Mouse (Mus musculus) ES-Bruce4 (cell line): Measurements from ENCODE around the gene Rybp. TPM values are rescaled to one million over a fixed set of nuclear protein-coding genes. Genes with fewer than 3 reads are reported as not detected.

Source experiments
- H3K27ac ChIP-seq: 2 replicates; pipeline ENCODE4 v1.5.1; 2012; ENCODE audit warnings: low read length, inconsistent platforms; ENCODE audit not compliant: insufficient read depth
- H3K27me3 ChIP-seq: 2 replicates; pipeline ENCODE4 v1.6.1; 2012; ENCODE audit warnings: mild to moderate bottlenecking, low read length, inconsistent platforms; ENCODE audit not compliant: control insufficient read depth, poor library complexity, insufficient read depth, severe bottlenecking
- H3K36me3 ChIP-seq: 2 replicates; pipeline ENCODE4 v1.6.1; 2012; ENCODE audit warnings: inconsistent platforms, mild to moderate bottlenecking, low read length, moderate library complexity; ENCODE audit not compliant: control insufficient read depth, poor library complexity, insufficient read depth, severe bottlenecking
- H3K4me1 ChIP-seq: one replicate; pipeline ENCODE4 v1.8.1; 2011; ENCODE audit warnings: low read length; ENCODE audit not compliant: control insufficient read depth, insufficient read depth
- H3K4me3 ChIP-seq: 2 replicates; pipeline ENCODE4 v1.5.1; 2011; ENCODE audit warnings: low read depth, mild to moderate bottlenecking, low read length
- H3K9ac ChIP-seq: 2 replicates; pipeline ENCODE4 v1.6.1; 2012; ENCODE audit warnings: low read depth, mild to moderate bottlenecking, inconsistent platforms; ENCODE audit not compliant: poor library complexity, severe bottlenecking
- H3K9me3 ChIP-seq: replicated peaks from 2 replicates; pipeline ENCODE4 v1.6.1; 2012; ENCODE audit warnings: mild to moderate bottlenecking, low read length, inconsistent platforms; ENCODE audit not compliant: control insufficient read depth, poor library complexity, insufficient read depth, severe bottlenecking
- CTCF ChIP-seq: IDR thresholded peaks from one replicate; pipeline ENCODE4 v1.8.1; 2011; ENCODE audit warnings: low read depth, low read length
- EP300 ChIP-seq: IDR thresholded peaks from 2 replicates; pipeline ENCODE4 v1.6.1; 2011; ENCODE audit warnings: low read depth, low read length; ENCODE audit not compliant: insufficient read depth
- POLR2A ChIP-seq: IDR thresholded peaks from one replicate; pipeline ENCODE4 v1.8.1; 2011; ENCODE audit warnings: low read length; ENCODE audit not compliant: insufficient read depth
- polyA plus RNA-seq: library from polyadenylated mRNA; stranded (reverse); fragments of >200 nt; gene quantifications from 2 replicates; pipeline ENCODE4 v1.2.4, GENCODE M21; 2011; ENCODE audit warnings: low read depth; ENCODE audit not compliant: missing spikeins, insufficient read depth, insufficient read length

Rybp gene
- polyA plus RNA-seq, 1 experiment: 124 TPM

GRCm38 (mm10) chr6:100314201-100314600 is 26.9 kb upstream of the Rybp start:
- no peak overlapping the region for H3K27ac ChIP-seq
- H3K9ac ChIP-seq: no peak overlapping the region
- no peaks in the 10 kb centered on the region for H3K4me1 ChIP-seq
- no peaks in the 10 kb centered on the region for H3K27me3 ChIP-seq
- H3K36me3 ChIP-seq: no peaks in the 10 kb centered on the region
- TF ChIP-seq EP300 (no peak), CTCF (no peak), POLR2A (no peak)
- H3K4me3 ChIP-seq: no peak overlapping the region
- H3K9me3 ChIP-seq: no peaks in the 10 kb centered on the region

GRCm38 (mm10) chr6:100311167-100311566 is 23.9 kb upstream of the Rybp start:
- H3K27me3 ChIP-seq: no peaks in the 10 kb centered on the region
- H3K9ac ChIP-seq: no peak overlapping the region
- no peaks in the 10 kb centered on the region for H3K36me3 ChIP-seq
- no peaks in the 10 kb centered on the region for H3K4me1 ChIP-seq
- H3K4me3 ChIP-seq: no peak overlapping the region
- H3K27ac ChIP-seq: no peak overlapping the region
- H3K9me3 ChIP-seq: no peaks in the 10 kb centered on the region
- TF ChIP-seq EP300 (no peak), POLR2A (no peak), CTCF (no peak)

GRCm38 (mm10) chr6:100304831-100305230 is 17.5 kb upstream of the Rybp start:
- Histone ChIP-seq H3K9me3 (no peaks in the 10 kb centered on the region), H3K9ac (no peak overlapping the region), H3K4me1 (no peaks in the 10 kb centered on the region), H3K27me3 (no peaks in the 10 kb centered on the region), H3K4me3 (no peak overlapping the region), H3K27ac (no peak overlapping the region), H3K36me3 (no peaks in the 10 kb centered on the region)
- TF ChIP-seq EP300 (no peak), POLR2A (no peak), CTCF (no peak)

DNA sequence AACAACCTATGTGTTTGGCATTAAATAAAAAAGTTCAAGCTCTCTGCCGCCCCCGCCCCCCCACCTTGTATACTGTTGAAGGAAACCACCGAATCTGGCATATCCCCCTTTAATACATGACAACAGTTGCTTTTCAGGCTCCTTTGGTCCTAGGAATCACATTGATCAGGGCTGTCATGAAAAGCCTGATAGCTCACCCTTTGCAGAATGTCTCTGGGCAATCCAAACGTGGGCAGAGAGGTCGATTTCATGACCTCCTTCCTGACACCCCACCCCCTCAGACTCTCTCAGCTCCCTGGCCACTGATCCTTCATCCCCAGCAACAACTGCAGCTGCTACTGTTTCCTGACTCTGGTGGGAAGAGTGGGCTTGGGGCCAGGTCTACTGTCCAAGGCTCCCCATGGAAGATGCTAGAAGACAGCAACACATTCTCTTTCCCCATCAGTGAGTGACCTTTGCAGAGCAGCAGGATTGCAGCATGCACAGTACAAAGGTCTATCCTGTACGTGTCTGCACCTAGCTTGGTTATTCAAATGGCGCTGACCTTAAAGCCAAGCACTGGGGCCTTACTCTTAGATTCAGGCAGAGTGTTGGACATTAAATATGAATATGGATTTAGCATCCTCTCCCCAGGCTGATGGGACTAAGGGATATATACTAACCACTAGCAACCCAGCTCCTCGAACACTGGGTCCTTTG is 14.3 kb upstream of the Rybp start:
- no peak overlapping the region for H3K27ac ChIP-seq
- H3K36me3 ChIP-seq: no peaks in the 10 kb centered on the region
- no peak overlapping the region for H3K4me3 ChIP-seq

DNA sequence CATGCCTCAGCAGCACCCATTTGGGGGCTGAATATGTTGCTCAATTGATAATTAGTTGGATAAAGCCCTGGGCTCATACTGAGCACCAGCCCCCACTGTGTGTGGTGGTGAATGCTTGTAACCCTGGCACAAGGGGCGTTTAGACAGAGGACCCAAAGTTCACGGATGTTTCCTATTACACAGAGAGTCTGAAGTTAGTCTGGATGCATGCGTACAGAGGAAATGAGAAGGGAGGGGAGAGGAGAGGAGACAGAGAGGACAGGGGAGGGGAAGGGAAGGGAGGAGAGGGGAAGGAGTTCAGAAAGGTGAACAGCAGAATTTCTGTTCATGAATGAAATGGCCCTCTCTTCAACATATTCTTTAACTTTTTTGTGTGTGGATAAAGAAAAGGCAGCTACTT is 13.5 kb upstream of the Rybp start:
- no peaks in the 10 kb centered on the region for H3K9me3 ChIP-seq
- H3K27ac ChIP-seq: no peak overlapping the region
- H3K27me3 ChIP-seq: no peaks in the 10 kb centered on the region
- no peaks in the 10 kb centered on the region for H3K36me3 ChIP-seq
- TF ChIP-seq CTCF (no peak), EP300 (no peak), POLR2A (no peak)
- no peaks in the 10 kb centered on the region for H3K4me1 ChIP-seq
- H3K4me3 ChIP-seq: no peak overlapping the region
- no peak overlapping the region for H3K9ac ChIP-seq

More for the DNA sequence above, 14.3 kb upstream of the Rybp start:
- Histone ChIP-seq H3K27me3 (no peaks in the 10 kb centered on the region), H3K9ac (no peak overlapping the region), H3K9me3 (no peaks in the 10 kb centered on the region), H3K4me1 (no peaks in the 10 kb centered on the region)
- no peak for TF ChIP-seq CTCF

DNA sequence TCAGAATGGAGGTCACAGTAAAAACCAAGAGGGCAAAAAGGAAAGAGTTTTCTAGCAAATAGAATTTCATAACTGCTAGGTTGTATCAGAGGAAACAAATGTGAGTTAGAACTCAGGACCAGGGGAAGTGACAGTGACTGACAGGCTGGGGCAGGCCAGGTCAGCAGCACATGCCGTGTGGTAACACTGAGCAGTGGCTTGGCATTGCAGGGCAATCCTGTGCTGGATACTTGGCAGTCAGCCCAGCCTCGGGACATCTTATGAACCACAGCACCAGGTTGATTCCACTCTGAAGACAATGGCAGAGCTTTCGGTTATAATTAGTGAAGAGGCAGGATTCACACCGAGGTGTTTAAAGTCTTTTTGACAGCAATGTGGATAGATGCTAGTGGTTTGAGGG is 11.7 kb upstream of the Rybp start:
- no peaks in the 10 kb centered on the region for H3K36me3 ChIP-seq
- H3K4me1 ChIP-seq: no peaks in the 10 kb centered on the region
- H3K9ac ChIP-seq: no peak overlapping the region
- H3K4me3 ChIP-seq: no peak overlapping the region
- TF ChIP-seq CTCF (no peak), EP300 (no peak), POLR2A (no peak)
- no peak overlapping the region for H3K27ac ChIP-seq
- no peaks in the 10 kb centered on the region for H3K9me3 ChIP-seq
- no peaks in the 10 kb centered on the region for H3K27me3 ChIP-seq
